Mouse (Mus musculus) liver, adult 2 months (tissue): Measurements from ENCODE around the gene Fndc3b.

Experiments
- CTCF ChIP-seq: fragments of 200-500 bp; IDR thresholded peaks from 2 replicates; pipeline ENCODE4 v1.5.1; 2011; ENCODE audit warnings: low read depth, low read length, control low read depth
- POLR2A ChIP-seq: fragments of 200-500 bp; IDR thresholded peaks from 2 replicates; pipeline ENCODE4 v1.6.1; 2011; ENCODE audit warnings: low read length, control low read depth; ENCODE audit not compliant: insufficient read depth; ENCODE audit errors: extremely low read depth

DNA sequence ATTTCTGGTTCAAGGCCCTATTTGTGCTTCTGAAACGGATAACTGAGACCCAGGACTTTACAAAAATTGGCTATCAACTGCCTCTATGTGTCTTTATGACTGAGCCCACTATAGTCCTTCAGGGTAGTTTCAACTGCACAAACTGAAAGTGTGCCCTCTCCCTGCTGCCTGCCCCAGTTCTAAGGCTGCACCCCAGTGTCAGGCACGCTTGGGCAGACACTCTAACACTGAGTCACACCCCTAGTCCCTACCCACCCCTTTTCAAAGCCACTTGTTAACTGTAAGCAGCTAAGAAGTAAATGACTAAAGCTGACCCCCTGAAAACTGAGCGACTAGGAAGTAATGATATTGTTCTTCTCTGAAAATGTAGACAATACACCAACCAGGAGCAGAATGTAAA is 176.9 kb downstream of the Fndc3b start:
- TF ChIP-seq CTCF (no peak), POLR2A (no peak)
